Mouse (Mus musculus) embryonic facial prominence, embryonic 11.5 days (tissue): ENCODE results near the gene Irf2bp2. TPM values are rescaled to one million over a fixed set of nuclear protein-coding genes. Genes with fewer than 3 reads are reported as not detected.

Source experiments
- ATAC-seq: fragments of 200-750 bp; cut with Nextera tagmentation; replicated peaks from 2 replicates; pipeline ENCODE4 v1.8.0; 2017; ENCODE audit warnings: low read depth; ENCODE audit not compliant: insufficient number of reproducible peaks, low FRiP score, low TSS enrichment
- DNase-seq: peaks from one replicate; pipeline ENCODE4 v3.0.0-alpha.2; 2015; ENCODE audit warnings: low spot score
- H3K27ac ChIP-seq: fragments of 300-500 bp; sonication (generic); replicated peaks from 2 replicates; pipeline ENCODE4 v1.5.1; 2014; ENCODE audit warnings: mild to moderate bottlenecking, low read depth, low read length, control low read depth
- H3K27me3 ChIP-seq: fragments of 300-500 bp; sonication (generic); 2 replicates; pipeline ENCODE4 v1.6.1; 2014; ENCODE audit warnings: mild to moderate bottlenecking, low read length, moderate library complexity, mixed read lengths; ENCODE audit not compliant: control insufficient read depth, insufficient read depth
- H3K36me3 ChIP-seq: fragments of 300-500 bp; sonication (generic); replicated peaks from 2 replicates; pipeline ENCODE4 v1.6.1; 2014; ENCODE audit warnings: low read depth, mild to moderate bottlenecking, low read length, moderate library complexity, mixed read lengths; ENCODE audit not compliant: control insufficient read depth, insufficient read depth
- H3K4me1 ChIP-seq: fragments of 300-500 bp; sonication (generic); 2 replicates; pipeline ENCODE4 v1.6.1; 2014; ENCODE audit warnings: low read length, mixed read lengths; ENCODE audit not compliant: control insufficient read depth, insufficient read depth
- H3K4me2 ChIP-seq: fragments of 300-500 bp; sonication (generic); 2 replicates; pipeline ENCODE4 v1.6.1; 2014; ENCODE audit warnings: low read depth, mild to moderate bottlenecking, control low read depth, low read length, moderate library complexity
- H3K4me3 ChIP-seq: fragments of 300-500 bp; sonication (generic); 2 replicates; pipeline ENCODE4 v1.5.1; 2014; ENCODE audit warnings: low read depth, low read length, control low read depth
- H3K9ac ChIP-seq: fragments of 300-500 bp; sonication (generic); replicated peaks from 2 replicates; pipeline ENCODE4 v1.6.1; 2014; ENCODE audit warnings: mild to moderate bottlenecking, control low read depth, low read length
- H3K9me3 ChIP-seq: fragments of 300-500 bp; sonication (generic); replicated peaks from 2 replicates; pipeline ENCODE4 v1.6.1; 2016; ENCODE audit warnings: mild to moderate bottlenecking, low read length, inconsistent platforms, mixed read lengths; ENCODE audit not compliant: control insufficient read depth
- WGBS: fragments of 180-500 bp; shearing (Covaris S2); extraction: QIAGEN DNeasy Blood & Tissue Kit; methylation state at CpG from one replicate; pipeline ENCODE4 v1.1.7; 2014; 5-methylcytosine and 5-hydroxymethylcytosine counted together
- polyA plus RNA-seq: library from polyadenylated mRNA; unstranded; fragments of >200 nt; fragmentation: Nextera tagmentation; extraction: Ambion mirVana; gene quantifications from 2 replicates; pipeline ENCODE4 v1.2.1, GENCODE M21; 2014

The Irf2bp2 gene
- polyA plus RNA-seq, 1 experiment from 2014 or later = 6.9 TPM

- Histone ChIP-seq H3K27ac (no peak overlapping the region), H3K9ac (no peak overlapping the region), H3K4me2 (no peak overlapping the region), H3K4me1 (no peaks in the 10 kb centered on the region), H3K27me3 (no peaks in the 10 kb centered on the region), H3K36me3 (no peaks in the 10 kb centered on the region), H3K4me3 (no peak overlapping the region), H3K9me3 (no peaks in the 10 kb centered on the region)
- ATAC-seq (no peak), DNase-seq (no peak)
These were observed 17.7 kb downstream of the Irf2bp2 start for GRCm38 (mm10) chr8:126576086-126576485.

- Histone ChIP-seq H3K4me2 (no peak overlapping the region), H3K9me3 (no peaks in the 10 kb centered on the region), H3K9ac (no peak overlapping the region), H3K36me3 (no peaks in the 10 kb centered on the region), H3K4me1 (no peaks in the 10 kb centered on the region), H3K4me3 (no peak overlapping the region), H3K27me3 (no peaks in the 10 kb centered on the region), H3K27ac (no peak overlapping the region)
- 85% methylated on average over 16 of the region's 16 CpGs for WGBS
- DNase-seq (no peak), ATAC-seq (no peak)
These were observed 18.7 kb downstream of the Irf2bp2 start for GRCm38 (mm10) chr8:126574882-126575637.

GRCm38 (mm10) chr8:126573878-126574277 is 19.9 kb downstream of the Irf2bp2 start:
- Histone ChIP-seq H3K27me3 (no peaks in the 10 kb centered on the region), H3K27ac (no peak overlapping the region), H3K4me1 (no peaks in the 10 kb centered on the region), H3K9me3 (no peaks in the 10 kb centered on the region), H3K9ac (no peak overlapping the region), H3K4me3 (no peak overlapping the region), H3K4me2 (no peak overlapping the region), H3K36me3 (no peaks in the 10 kb centered on the region)
- DNase-seq (no peak), ATAC-seq (no peak)
- WGBS = 86% methylated on average over 4 of the region's 4 CpGs

- Histone ChIP-seq H3K27ac (no peak overlapping the region), H3K4me1 (no peaks in the 10 kb centered on the region), H3K4me3 (no peak overlapping the region), H3K9me3 (no peaks in the 10 kb centered on the region), H3K36me3 (no peaks in the 10 kb centered on the region), H3K27me3 (no peaks in the 10 kb centered on the region), H3K4me2 (no peak overlapping the region), H3K9ac (no peak overlapping the region)
- ATAC-seq (no peak), DNase-seq (no peak)
- WGBS = 84% methylated on average over 6 of the region's 6 CpGs
These were observed 20.6 kb downstream of the Irf2bp2 start for GRCm38 (mm10) chr8:126573079-126573694.

- H3K9me3 ChIP-seq = no peaks in the 10 kb centered on the region
- H3K27ac ChIP-seq = no peak overlapping the region
- 83% methylated on average over 15 of the region's 15 CpGs for WGBS
- H3K4me3 ChIP-seq = no peak overlapping the region
- peaks cover 9% of the 10 kb centered on the region; the same call in 1 of the 2 replicates for H3K4me1 ChIP-seq
- no peaks in the 10 kb centered on the region for H3K36me3 ChIP-seq
- ATAC-seq (no peak), DNase-seq (no peak)
- H3K9ac ChIP-seq = no peak overlapping the region
- no peak overlapping the region for H3K4me2 ChIP-seq
- no peaks in the 10 kb centered on the region for H3K27me3 ChIP-seq
These were observed 22.6 kb downstream of the Irf2bp2 start for GRCm38 (mm10) chr8:126571065-126571660.

- no peaks in the 10 kb centered on the region for H3K27me3 ChIP-seq
- peaks cover 9% of the 10 kb centered on the region; the same call in 1 of the 2 replicates for H3K4me1 ChIP-seq
- no peaks in the 10 kb centered on the region for H3K36me3 ChIP-seq
- no peak overlapping the region for H3K27ac ChIP-seq
- ATAC-seq = no peak
- H3K4me2 ChIP-seq = no peak overlapping the region
- WGBS = 65% methylated on average over 9 of the region's 9 CpGs
- H3K9me3 ChIP-seq = no peaks in the 10 kb centered on the region
- H3K4me3 ChIP-seq = no peak overlapping the region
- no peak overlapping the region for H3K9ac ChIP-seq
- no peak for DNase-seq
These were observed 23.2 kb downstream of the Irf2bp2 start for GRCm38 (mm10) chr8:126570521-126571040.

- no peak overlapping the region for H3K4me2 ChIP-seq
- 48% methylated on average over 3 of the region's 3 CpGs for WGBS
- no peak overlapping the region for H3K9ac ChIP-seq
- H3K9me3 ChIP-seq = no peaks in the 10 kb centered on the region
- no peak overlapping the region for H3K27ac ChIP-seq
- no peaks in the 10 kb centered on the region for H3K27me3 ChIP-seq
- no peaks in the 10 kb centered on the region for H3K36me3 ChIP-seq
- peaks cover 9% of the 10 kb centered on the region; the same call in 1 of the 2 replicates for H3K4me1 ChIP-seq
- no peak for DNase-seq
- ATAC-seq = no peak
- no peak overlapping the region for H3K4me3 ChIP-seq
These were observed 23.7 kb downstream of the Irf2bp2 start for GRCm38 (mm10) chr8:126570046-126570445.

- Histone ChIP-seq H3K27ac (no peak overlapping the region), H3K4me3 (no peak overlapping the region), H3K4me1 (peaks cover 9% of the 10 kb centered on the region; the same call in 1 of the 2 replicates), H3K4me2 (no peak overlapping the region), H3K27me3 (no peaks in the 10 kb centered on the region), H3K36me3 (no peaks in the 10 kb centered on the region), H3K9ac (no peak overlapping the region), H3K9me3 (no peaks in the 10 kb centered on the region)
- DNase-seq = no peak
- WGBS = 69% methylated on average over 1 of the region's 1 CpGs
- no peak for ATAC-seq
These were observed 24.1 kb downstream of the Irf2bp2 start for GRCm38 (mm10) chr8:126569638-126570037.
